Mouse (Mus musculus) lung, postnatal 0 days (tissue): Measurements from ENCODE around the gene Tmem150c. TPM values are rescaled to one million over a fixed set of nuclear protein-coding genes. Genes with fewer than 3 reads are reported as not detected.
A peak's percentile ranks its signal among the peaks of the same experiment; 100 is the strongest.

Source experiments
- ATAC-seq: fragments of 200-750 bp; cut with Nextera tagmentation; 2 replicates; pipeline ENCODE4 v1.8.0; 2017; ENCODE audit warnings: moderate library complexity
- DNase-seq: peaks from one replicate; pipeline ENCODE4 v3.0.0-alpha.2; 2016; ENCODE audit warnings: low spot score
- H3K27ac ChIP-seq: fragments of 300-500 bp; sonication (generic); 2 replicates; pipeline ENCODE4 v1.5.1; 2014; ENCODE audit warnings: antibody characterized with exemption, mild to moderate bottlenecking, low read length, mixed read lengths
- H3K27me3 ChIP-seq: fragments of 300-500 bp; sonication (generic); replicated peaks from 2 replicates; pipeline ENCODE4 v1.6.1; 2014; ENCODE audit warnings: low read length, mixed read lengths; ENCODE audit not compliant: insufficient read depth
- H3K36me3 ChIP-seq: fragments of 300-500 bp; sonication (generic); 2 replicates; pipeline ENCODE4 v1.6.1; 2014; ENCODE audit warnings: low read length, mixed read lengths; ENCODE audit not compliant: insufficient read depth
- H3K4me1 ChIP-seq: fragments of 300-500 bp; sonication (generic); 2 replicates; pipeline ENCODE4 v1.6.1; 2014; ENCODE audit warnings: antibody characterized with exemption, low read depth, low read length, mixed read lengths; ENCODE audit not compliant: insufficient read depth
- H3K4me2 ChIP-seq: fragments of 300-500 bp; sonication (generic); replicated peaks from 2 replicates; pipeline ENCODE4 v1.6.1; 2014; ENCODE audit warnings: low read depth, mild to moderate bottlenecking, low read length, moderate library complexity, mixed read lengths
- H3K4me3 ChIP-seq: fragments of 300-500 bp; sonication (generic); 2 replicates; pipeline ENCODE4 v1.5.1; 2014; ENCODE audit warnings: low read depth, low read length
- H3K9ac ChIP-seq: fragments of 300-500 bp; sonication (generic); replicated peaks from 2 replicates; pipeline ENCODE4 v1.6.1; 2014; ENCODE audit warnings: low read depth, mild to moderate bottlenecking
- H3K9me3 ChIP-seq: fragments of 300-500 bp; sonication (generic); 2 replicates; pipeline ENCODE4 v1.6.1; 2016; ENCODE audit warnings: low read length, mixed read lengths
- CTCF ChIP-seq: IDR thresholded peaks from 2 replicates; pipeline ENCODE4 v1.5.1; 2016; ENCODE audit warnings: antibody characterized with exemption, mild to moderate bottlenecking
- EP300 ChIP-seq: IDR thresholded peaks from 2 replicates; pipeline ENCODE4 v1.6.1; 2016; ENCODE audit warnings: antibody characterized with exemption, mild to moderate bottlenecking, control low read depth
- WGBS: fragments of 180-500 bp; shearing (Covaris S2); extraction: QIAGEN DNeasy Blood & Tissue Kit; methylation state at CpG from one replicate; pipeline ENCODE4 v1.1.7; 2014; 5-methylcytosine and 5-hydroxymethylcytosine counted together
- polyA plus RNA-seq: library from polyadenylated mRNA; unstranded; fragments of >200 nt; fragmentation: Nextera tagmentation; extraction: Ambion mirVana; gene quantifications from 2 replicates; pipeline ENCODE4 v1.2.1, GENCODE M21; 2015

The Tmem150c gene
- polyA plus RNA-seq, 1 experiment from 2014 or later: 5.4 TPM

DNA sequence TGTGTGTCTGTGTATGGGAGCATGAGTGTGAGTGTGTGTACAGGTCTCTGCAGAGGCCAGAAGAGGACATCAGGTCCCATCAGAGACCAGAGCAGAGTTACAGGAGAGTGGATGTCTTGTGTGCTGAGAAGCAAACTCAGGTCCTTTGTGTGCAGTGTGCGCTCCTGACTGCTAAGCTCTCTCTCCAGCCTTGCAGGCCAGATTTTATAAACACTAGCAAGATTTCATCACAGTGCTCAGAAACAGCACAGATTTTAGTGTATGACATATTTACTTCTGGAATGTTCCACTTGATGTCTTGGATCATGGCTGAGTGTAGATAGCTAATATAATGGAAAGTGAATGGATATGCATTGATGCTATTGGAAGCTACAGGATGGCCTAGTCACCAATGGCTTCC lies 57.2 kb downstream of the Tmem150c start:
- no peaks in the 10 kb centered on the region for H3K4me1 ChIP-seq
- no peak overlapping the region for H3K4me3 ChIP-seq
- ATAC-seq (peak; percentile 53), DNase-seq (peak; percentile 81)
- H3K36me3 ChIP-seq: no peaks in the 10 kb centered on the region
- H3K4me2 ChIP-seq: no peak overlapping the region
- no peaks in the 10 kb centered on the region for H3K9me3 ChIP-seq
- peak overlapping the region; percentile 21; the same call in 1 of the 2 replicates for H3K27ac ChIP-seq
- no peak for TF ChIP-seq EP300
- TF ChIP-seq CTCF: no peak
- no peaks in the 10 kb centered on the region for H3K27me3 ChIP-seq
- H3K9ac ChIP-seq: no peak overlapping the region
- WGBS: 55% methylated on average over 1 of the region's 1 CpGs

DNA sequence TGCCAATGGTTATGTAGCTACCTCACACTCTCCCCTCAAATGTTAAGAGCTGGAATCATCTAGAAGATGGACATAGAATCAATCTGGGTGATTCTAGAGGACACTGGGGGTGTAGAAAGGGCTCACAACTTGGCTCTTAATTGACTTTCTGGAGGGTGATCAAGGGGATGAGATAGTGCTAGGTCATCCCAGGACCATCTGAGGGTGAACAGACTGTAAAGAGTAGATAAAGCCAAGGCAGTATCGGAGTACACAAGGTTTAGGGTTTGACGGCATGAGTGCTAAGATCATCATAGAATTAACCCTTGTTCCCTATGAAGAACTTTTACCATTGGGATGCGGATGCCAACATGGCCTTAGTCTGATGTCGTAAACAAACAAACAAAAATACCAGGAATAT lies 61.6 kb downstream of the Tmem150c start:
- no peaks in the 10 kb centered on the region for H3K9me3 ChIP-seq

DNA sequence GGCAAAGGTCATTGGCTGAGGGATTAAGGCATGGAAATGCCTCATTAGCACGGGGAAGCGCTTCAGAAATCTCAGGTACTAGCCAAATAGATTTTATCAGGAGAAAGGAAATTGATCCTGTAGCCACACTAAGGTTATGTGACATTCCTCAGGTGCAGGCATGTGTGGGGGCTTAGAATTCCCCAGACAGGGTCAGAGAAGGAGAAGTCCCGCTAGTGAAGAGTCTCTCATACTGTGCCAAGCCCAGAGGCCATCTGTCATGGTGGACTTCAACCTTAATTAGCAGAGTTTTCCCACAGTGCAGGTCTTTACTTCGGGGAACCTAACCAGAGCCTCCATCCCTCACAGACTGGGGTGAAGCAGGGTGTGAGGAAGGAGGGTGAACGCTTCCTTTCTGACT lies 62.7 kb downstream of the Tmem150c start:
- Histone ChIP-seq H3K27ac (no peak overlapping the region), H3K9ac (no peak overlapping the region), H3K4me2 (no peak overlapping the region), H3K27me3 (no peaks in the 10 kb centered on the region), H3K36me3 (no peaks in the 10 kb centered on the region), H3K9me3 (no peaks in the 10 kb centered on the region), H3K4me3 (no peak overlapping the region), H3K4me1 (no peaks in the 10 kb centered on the region)
- DNase-seq: no peak
- ATAC-seq: no peak
- no peak for TF ChIP-seq EP300
- no peak for TF ChIP-seq CTCF
- WGBS: 62% methylated on average over 5 of the region's 5 CpGs

More for the DNA sequence above, 61.6 kb downstream of the Tmem150c start:
- Histone ChIP-seq H3K36me3 (no peaks in the 10 kb centered on the region), H3K27me3 (no peaks in the 10 kb centered on the region), H3K4me1 (no peaks in the 10 kb centered on the region), H3K4me2 (no peak overlapping the region), H3K4me3 (no peak overlapping the region), H3K27ac (no peak overlapping the region), H3K9ac (no peak overlapping the region)
- 86% methylated on average over 4 of the region's 4 CpGs for WGBS
- TF ChIP-seq CTCF: no peak
- no peak for TF ChIP-seq EP300
- DNase-seq (no peak), ATAC-seq (no peak)

DNA sequence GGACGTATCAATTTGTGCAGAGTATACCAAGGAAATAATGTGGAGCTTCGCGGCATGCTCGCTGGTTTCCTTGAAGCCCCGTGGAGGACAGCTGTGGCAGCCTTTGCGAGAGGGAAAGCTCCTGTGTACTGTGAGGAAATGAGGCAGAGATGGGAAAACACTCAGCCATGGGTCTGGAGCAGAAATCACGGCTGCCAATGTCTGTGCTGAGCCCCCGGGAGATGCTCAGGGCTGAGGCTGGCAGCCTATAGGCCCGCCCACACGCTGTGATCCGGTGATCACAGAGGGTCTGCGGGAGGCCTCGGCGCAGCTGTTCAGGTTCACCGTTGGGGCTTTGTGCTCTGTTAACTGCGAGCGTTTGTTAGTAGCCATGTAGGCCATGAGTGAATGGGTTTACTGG lies 68.0 kb downstream of the Tmem150c start:
- H3K4me1 ChIP-seq: no peaks in the 10 kb centered on the region
- no peak overlapping the region for H3K9ac ChIP-seq
- no peak overlapping the region for H3K4me2 ChIP-seq
- H3K27ac ChIP-seq: no peak overlapping the region
- 23% methylated on average over 17 of the region's 17 CpGs for WGBS
- ATAC-seq (no peak), DNase-seq (no peak)
- TF ChIP-seq EP300 (no peak), CTCF (no peak)
- H3K27me3 ChIP-seq: no peaks in the 10 kb centered on the region
- no peak overlapping the region for H3K4me3 ChIP-seq
- H3K36me3 ChIP-seq: no peaks in the 10 kb centered on the region
- H3K9me3 ChIP-seq: no peaks in the 10 kb centered on the region

DNA sequence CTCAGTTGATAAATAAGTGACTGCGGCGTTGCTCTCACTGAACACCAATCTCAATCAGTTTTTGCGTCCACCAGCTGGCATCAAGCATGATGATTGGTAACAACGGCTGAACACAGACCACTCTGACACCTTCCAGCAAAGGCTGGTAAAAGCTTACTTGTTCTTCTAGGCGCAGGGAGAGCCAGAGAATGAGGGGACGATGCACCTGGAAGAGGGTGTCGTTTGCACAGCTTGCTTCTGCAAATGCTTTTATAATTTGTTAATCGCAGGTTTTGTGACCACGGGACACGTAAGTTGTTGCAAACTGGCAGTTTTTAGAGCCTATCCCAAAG lies 68.4 kb downstream of the Tmem150c start:
- Histone ChIP-seq H3K4me2 (no peak overlapping the region), H3K9me3 (no peaks in the 10 kb centered on the region), H3K4me1 (no peaks in the 10 kb centered on the region), H3K27me3 (no peaks in the 10 kb centered on the region), H3K9ac (no peak overlapping the region), H3K36me3 (no peaks in the 10 kb centered on the region), H3K27ac (no peak overlapping the region), H3K4me3 (no peak overlapping the region)
- TF ChIP-seq EP300 (no peak), CTCF (no peak)
- ATAC-seq (no peak), DNase-seq (no peak)
- 49% methylated on average over 10 of the region's 10 CpGs for WGBS

DNA sequence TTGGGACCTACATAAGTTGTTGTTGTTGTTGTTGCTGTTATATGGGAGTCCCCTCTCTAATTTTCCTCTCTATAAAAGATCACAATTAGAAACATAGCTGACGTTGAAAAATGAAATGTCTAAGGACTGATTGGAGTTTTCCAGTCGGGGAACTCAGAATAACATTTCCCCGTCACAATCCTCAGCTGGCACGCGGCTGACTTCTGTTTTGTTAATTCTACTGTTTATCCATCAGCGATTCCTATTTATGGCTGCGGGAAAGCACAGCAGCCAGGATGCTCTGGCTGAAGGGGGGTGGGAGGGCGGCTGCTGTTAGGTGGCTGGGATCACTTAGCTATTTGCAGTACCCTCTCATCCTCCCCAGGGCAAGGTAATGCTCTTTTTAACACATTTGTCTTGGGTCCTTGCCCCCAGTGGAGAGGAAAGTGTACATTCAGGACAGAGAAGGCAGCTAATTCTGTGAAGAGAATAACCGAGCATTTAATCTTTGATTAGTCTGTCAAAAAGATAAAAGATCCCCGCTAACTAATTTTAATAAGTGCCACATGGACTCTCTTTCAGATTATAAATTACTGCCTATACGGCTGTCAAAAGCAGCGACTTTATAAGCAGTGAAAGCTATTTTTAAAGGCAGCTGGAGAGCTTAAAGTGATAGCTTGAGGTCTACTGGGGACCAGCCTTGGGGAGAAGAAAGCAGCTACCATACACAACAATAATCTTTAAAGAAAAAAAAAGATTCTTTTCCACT lies 68.9 kb downstream of the Tmem150c start:
- ATAC-seq (no peak), DNase-seq (no peak)
- Histone ChIP-seq H3K4me3 (no peak overlapping the region), H3K4me1 (no peaks in the 10 kb centered on the region), H3K9ac (no peak overlapping the region), H3K36me3 (no peaks in the 10 kb centered on the region), H3K9me3 (no peaks in the 10 kb centered on the region), H3K4me2 (no peak overlapping the region), H3K27me3 (no peaks in the 10 kb centered on the region), H3K27ac (no peak overlapping the region)
- 38% methylated on average over 12 of the region's 12 CpGs for WGBS
- TF ChIP-seq EP300 (no peak), CTCF (no peak)

DNA sequence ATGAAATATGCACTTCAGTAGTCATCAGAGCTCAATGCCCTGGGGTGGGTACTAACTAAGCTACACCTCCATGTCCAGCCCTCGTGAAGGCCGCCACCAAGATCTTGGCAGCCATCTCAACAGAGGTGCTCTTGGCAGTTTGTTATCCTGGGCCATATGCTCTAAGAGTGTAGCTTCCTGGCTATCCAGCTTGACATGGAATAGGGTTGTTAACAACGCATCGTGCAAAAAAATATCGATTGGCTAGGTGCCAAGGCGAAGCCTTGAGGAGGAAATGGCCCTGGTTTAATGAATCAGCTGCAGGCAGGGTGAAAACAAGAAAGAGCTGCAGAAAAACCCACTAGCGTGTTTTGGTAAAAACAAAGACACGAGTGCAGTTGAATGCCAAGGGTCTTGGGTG lies 74.5 kb downstream of the Tmem150c start:
- H3K27me3 ChIP-seq: no peaks in the 10 kb centered on the region
- H3K9me3 ChIP-seq: no peaks in the 10 kb centered on the region
- H3K9ac ChIP-seq: no peak overlapping the region
- no peak overlapping the region for H3K27ac ChIP-seq
- ATAC-seq (no peak), DNase-seq (no peak)
- WGBS: 29% methylated on average over 8 of the region's 8 CpGs
- H3K4me2 ChIP-seq: no peak overlapping the region
- no peaks in the 10 kb centered on the region for H3K36me3 ChIP-seq
- TF ChIP-seq CTCF (no peak), EP300 (no peak)
- H3K4me1 ChIP-seq: no peaks in the 10 kb centered on the region
- no peak overlapping the region for H3K4me3 ChIP-seq
